Mouse (Mus musculus) ES-E14 (cell line): ENCODE data around the gene Wfdc2. TPM values are rescaled to one million over a fixed set of nuclear protein-coding genes. Genes with fewer than 3 reads are reported as not detected.

Experiments used
- DNase-seq: peaks from one replicate; pipeline ENCODE4 v3.0.0-alpha.2; 2013; ENCODE audit warnings: low read depth, low spot score
- H3K27ac ChIP-seq: 2 replicates; pipeline ENCODE4 v1.5.1; 2012; ENCODE audit warnings: low read depth, mild to moderate bottlenecking, low read length, moderate library complexity, mixed read lengths; ENCODE audit not compliant: poor library complexity, insufficient read depth, severe bottlenecking
- H3K36me3 ChIP-seq: 2 replicates; pipeline ENCODE4 v1.6.1; 2012; ENCODE audit warnings: mild to moderate bottlenecking, low read length, moderate library complexity, mixed read lengths; ENCODE audit not compliant: control insufficient read depth, poor library complexity, insufficient read depth, severe bottlenecking
- H3K4me1 ChIP-seq, 2 experiments: fragments of 150-350 bp in 1 of 2; sonication (generic) in 1 of 2; 2 replicates each; pipeline ENCODE4 v1.6.1; 2012; ENCODE audit warnings: low read length in 2 of 2, mild to moderate bottlenecking in 1 of 2, mixed read lengths in 1 of 2; ENCODE audit not compliant: control insufficient read depth in 2 of 2, insufficient read depth in 2 of 2, poor library complexity in 1 of 2
- H3K4me3 ChIP-seq, 2 experiments: fragments of 150-350 bp in 1 of 2; sonication (generic) in 1 of 2; 2 replicates each; pipeline ENCODE4 v1.5.1; 2012; ENCODE audit warnings: low read length in 2 of 2, low read depth in 1 of 2, mild to moderate bottlenecking in 1 of 2, mixed read lengths in 1 of 2; ENCODE audit not compliant: insufficient read depth in 1 of 2, poor library complexity in 1 of 2, severe bottlenecking in 1 of 2
- H3K9ac ChIP-seq: 2 replicates; pipeline ENCODE4 v1.6.1; 2012; ENCODE audit warnings: low read depth, mild to moderate bottlenecking, low read length, mixed read lengths; ENCODE audit not compliant: poor library complexity, insufficient read depth, severe bottlenecking
- H3K9me3 ChIP-seq: fragments of 150-350 bp; sonication (generic); 2 replicates; pipeline ENCODE4 v1.6.1; 2012; ENCODE audit warnings: low read depth, mild to moderate bottlenecking, low read length; ENCODE audit not compliant: control insufficient read depth, insufficient read depth
- CHD2 ChIP-seq: IDR thresholded peaks from 2 replicates; pipeline ENCODE4 v1.6.1; 2014; ENCODE audit warnings: mild to moderate bottlenecking, low read depth, low read length, inconsistent platforms
- HCFC1 ChIP-seq: IDR thresholded peaks from 2 replicates; pipeline ENCODE4 v1.6.1; 2012; ENCODE audit warnings: low read length, inconsistent platforms, borderline replicate concordance; ENCODE audit not compliant: insufficient read depth
- MAFK ChIP-seq: IDR thresholded peaks from 2 replicates; pipeline ENCODE4 v1.6.1; 2014; ENCODE audit warnings: mild to moderate bottlenecking, low read depth, low read length, inconsistent platforms; ENCODE audit not compliant: insufficient read depth
- ZC3H11A ChIP-seq: IDR thresholded peaks from 2 replicates; pipeline ENCODE4 v1.6.1; 2012; ENCODE audit warnings: low read depth, mild to moderate bottlenecking, inconsistent platforms, low read length, borderline replicate concordance
- ZNF384 ChIP-seq: IDR thresholded peaks from 2 replicates; pipeline ENCODE4 v1.6.1; 2012; ENCODE audit warnings: low read depth, low read length, inconsistent platforms
- in situ Hi-C, 2 experiments: fragments of 600-800 bp; cut with MboI; formaldehyde crosslinking; loops; one replicate each; pipeline ENCODE4 v1.15.1; 2025; ENCODE audit warnings: low sequenced_read_pairs in 2 of 2, inconsistent platforms in 1 of 2; ENCODE audit not compliant: unreplicated experiment in 2 of 2
- total RNA-seq: library from RNA; depleted of rRNA; stranded (reverse); fragments of 300-350 nt; gene quantifications from 2 replicates; pipeline ENCODE4 v1.2.3, GENCODE M21; 2012; rRNA removed

Gene Wfdc2
- 41.5 and 58.4 TPM in 2 replicates for total RNA-seq

- Histone ChIP-seq H3K9me3 (no peaks in the 10 kb centered on the region), H3K4me3 (peak within 1 kb of the TSS; percentile 56 to 60), H3K27ac (no peak within 1 kb of the TSS; the same call in 1 of the 2 replicates), H3K4me1 (peaks cover 4 to 6% of the 10 kb centered on the region in 2 experiments; a peak in 1 of 4 replicates), H3K9ac (peak within 1 kb of the TSS; percentile 62), H3K36me3 (peaks cover 4% of the 10 kb centered on the region; the same call in 1 of the 2 replicates)
- in situ Hi-C loops, result no loop called here
- TF ChIP-seq CHD2, result no peak
- TF ChIP-seq MAFK, result no peak
- TF ChIP-seq ZNF384, result no peak
- TF ChIP-seq HCFC1, result no peak
- TF ChIP-seq ZC3H11A, result no peak
- peak; percentile 70 for DNase-seq
Measured at GRCm38 (mm10) chr2:164562391-164563188, at the start of gene Wfdc2. Gene Wfdc2, plus strand, starts transcription at chr2:164562413.

GRCm38 (mm10) chr2:164513389-164513788 lies 48.8 kb upstream of the Wfdc2 start:
- in situ Hi-C loops, result no loop called here
- peaks cover 5% of the 10 kb centered on the region for H3K36me3 ChIP-seq
- H3K27ac ChIP-seq, result no peak overlapping the region

GRCm38 (mm10) chr2:164514916-164515315 lies 47.3 kb upstream of the Wfdc2 start:
- H3K9ac ChIP-seq, result no peak overlapping the region
- no peak overlapping the region for H3K4me3 ChIP-seq
- H3K4me1 ChIP-seq, result peaks cover 0 to 14% of the 10 kb centered on the region in 2 experiments; a peak in 1 of 4 replicates
- H3K9me3 ChIP-seq, result no peaks in the 10 kb centered on the region
- H3K36me3 ChIP-seq, result no peaks in the 10 kb centered on the region
- TF ChIP-seq MAFK, result no peak
- no peak for TF ChIP-seq ZC3H11A
- no peak for TF ChIP-seq ZNF384
- TF ChIP-seq CHD2, result no peak
- no peak for TF ChIP-seq HCFC1
- in situ Hi-C loops, result no loop called here
- H3K27ac ChIP-seq, result no peak overlapping the region
- no peak for DNase-seq

More at GRCm38 (mm10) chr2:164513389-164513788, 48.8 kb upstream of the Wfdc2 start:
- no peak overlapping the region for H3K9ac ChIP-seq
- peaks cover 0 to 18% of the 10 kb centered on the region in 2 experiments; a peak in 1 of 4 replicates for H3K4me1 ChIP-seq
- TF ChIP-seq CHD2 (no peak), ZNF384 (no peak), MAFK (no peak), ZC3H11A (no peak), HCFC1 (no peak)
- no peak for DNase-seq
- H3K4me3 ChIP-seq, result no peak overlapping the region
- no peaks in the 10 kb centered on the region for H3K9me3 ChIP-seq

GRCm38 (mm10) chr2:164515897-164516296 lies 46.3 kb upstream of the Wfdc2 start:
- no peaks in the 10 kb centered on the region for H3K9me3 ChIP-seq
- H3K36me3 ChIP-seq, result no peaks in the 10 kb centered on the region
- H3K4me1 ChIP-seq, result peaks cover 0 to 12% of the 10 kb centered on the region in 2 experiments; a peak in 1 of 4 replicates
- no peak overlapping the region for H3K4me3 ChIP-seq
- in situ Hi-C loops, result no loop called here
- H3K27ac ChIP-seq, result no peak overlapping the region
- TF ChIP-seq HCFC1 (no peak), MAFK (no peak), ZC3H11A (no peak), CHD2 (no peak), ZNF384 (no peak)
- H3K9ac ChIP-seq, result no peak overlapping the region
- no peak for DNase-seq
